Mouse (Mus musculus): ENCODE results near the gene Zscan26.

GRCm38 (mm10) chr13:21414231-21415212 lies 39.0 kb downstream of the Zscan26 start:
- TF ChIP-seq CTCF (IDR thresholded peaks at IDR 0.05; ENCODE audit: low read depth, low read length) = no peak
- no peak for TF ChIP-seq GATA1 (IDR thresholded peaks at IDR 0.05; ENCODE audit: borderline replicate concordance, low read length)
- no peak for TF ChIP-seq TAL1 (conservative IDR thresholded peaks at IDR 0.05; ENCODE audit: low read depth, low read length)
- no peak for TF ChIP-seq POLR2AphosphoS5 (IDR thresholded peaks at IDR 0.05; ENCODE audit: insufficient replicate concordance, low read depth, low read length)

Measured in G1E (cell line).